Mouse (Mus musculus): Measurements from ENCODE around the gene Rbm12.
A peak's percentile ranks its signal among the peaks of the same experiment; 100 is the strongest.
"Not testable (repeated sequence)": the region's sequence is repeated elsewhere in the genome, so short reads cannot be mapped to it uniquely, and the experiment has no call there.

Gene Rbm12

DNA sequence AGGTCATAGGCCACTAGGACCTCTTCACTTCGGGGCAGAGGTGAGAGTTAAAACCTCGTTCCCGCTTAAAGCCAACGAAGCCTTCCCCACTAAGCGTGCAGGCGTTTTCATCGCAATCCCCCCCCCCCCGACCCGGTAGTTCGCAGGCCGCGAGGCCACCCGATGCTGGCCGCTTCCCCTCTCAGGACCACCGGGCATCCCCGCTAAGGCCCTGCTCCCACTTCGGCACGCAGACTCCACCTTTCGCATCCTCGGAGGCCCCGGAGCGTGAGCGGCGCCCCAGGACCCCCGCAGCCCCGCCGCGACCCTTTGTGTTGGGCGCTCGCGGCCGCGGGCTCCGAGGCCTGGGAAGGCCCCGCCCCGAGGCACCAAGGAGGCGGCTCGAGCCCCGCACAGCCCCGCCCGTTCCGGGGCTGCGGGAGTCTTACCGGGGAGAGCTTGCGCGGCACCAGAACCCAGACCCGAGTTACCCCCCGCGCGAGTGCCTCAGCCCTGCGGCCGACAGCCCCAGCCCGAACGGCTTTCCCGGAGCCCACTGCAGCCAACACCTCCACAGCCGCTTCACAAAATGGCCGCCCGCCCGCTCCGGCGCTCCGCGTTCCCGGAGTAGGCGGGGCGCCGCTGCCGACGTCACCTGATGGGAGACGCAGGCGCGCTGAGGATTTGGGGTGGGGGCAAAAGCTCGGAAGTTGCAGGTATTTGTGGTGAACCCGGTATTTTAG, at the start of gene Rbm12, which contains the start of gene Cpne1:
TSS of gene Rbm12 (minus strand) at position 621 of the 722 bp plus-strand sequence.
TSS of gene Cpne1 (minus strand) at position 608 of the 722 bp plus-strand sequence.
- peak; percentile 72 to 83 for DNase-seq (ENCODE audit: low read depth in 1 of 2, low spot score in 2 of 2)

GRCm38 (mm10) chr2:156151538-156151937, 39.8 kb upstream of the Rbm12 start:
- no peak for DNase-seq (ENCODE audit: low read depth in 1 of 2, low spot score in 2 of 2)

GRCm38 (mm10) chr2:156147316-156147915, 35.6 kb upstream of the Rbm12 start:
- DNase-seq (ENCODE audit: low read depth in 1 of 2, low spot score in 2 of 2) = no peak

DNA sequence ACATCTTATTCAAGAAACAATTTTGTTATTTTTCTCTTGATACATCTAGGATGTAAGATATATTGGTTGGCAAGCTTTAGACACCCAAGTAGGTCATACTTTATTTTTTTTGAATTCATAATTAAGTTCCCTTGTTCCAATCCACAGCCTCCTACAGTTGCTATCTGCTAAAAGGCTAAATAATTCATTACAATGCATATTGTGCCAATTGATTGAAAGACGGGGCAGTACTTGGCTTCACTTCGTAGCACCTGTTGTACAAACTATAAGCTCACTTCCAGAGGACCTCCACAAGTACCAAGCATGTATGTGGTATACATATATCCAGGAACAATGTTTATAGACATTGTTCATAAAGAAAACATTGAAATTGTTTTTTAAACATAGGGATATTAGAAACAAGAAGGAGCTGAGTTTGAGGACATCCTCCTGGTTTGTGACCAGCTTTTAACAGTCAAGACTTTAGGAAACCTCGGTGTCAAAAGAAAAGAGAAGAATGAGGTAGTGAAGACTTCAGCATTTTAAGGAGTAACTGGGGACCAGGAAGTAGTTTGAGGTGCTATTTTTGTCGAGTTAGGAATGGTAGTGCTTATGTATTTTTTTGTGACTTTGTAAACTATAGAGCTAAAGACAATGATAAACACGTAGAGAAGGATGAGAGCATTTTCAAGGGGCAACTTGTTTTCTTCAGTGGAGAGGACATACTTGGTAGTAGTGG, 34.7 kb upstream of the Rbm12 start:
- DNase-seq (ENCODE audit: low read depth in 1 of 2, low spot score in 2 of 2) = no peak

DNA sequence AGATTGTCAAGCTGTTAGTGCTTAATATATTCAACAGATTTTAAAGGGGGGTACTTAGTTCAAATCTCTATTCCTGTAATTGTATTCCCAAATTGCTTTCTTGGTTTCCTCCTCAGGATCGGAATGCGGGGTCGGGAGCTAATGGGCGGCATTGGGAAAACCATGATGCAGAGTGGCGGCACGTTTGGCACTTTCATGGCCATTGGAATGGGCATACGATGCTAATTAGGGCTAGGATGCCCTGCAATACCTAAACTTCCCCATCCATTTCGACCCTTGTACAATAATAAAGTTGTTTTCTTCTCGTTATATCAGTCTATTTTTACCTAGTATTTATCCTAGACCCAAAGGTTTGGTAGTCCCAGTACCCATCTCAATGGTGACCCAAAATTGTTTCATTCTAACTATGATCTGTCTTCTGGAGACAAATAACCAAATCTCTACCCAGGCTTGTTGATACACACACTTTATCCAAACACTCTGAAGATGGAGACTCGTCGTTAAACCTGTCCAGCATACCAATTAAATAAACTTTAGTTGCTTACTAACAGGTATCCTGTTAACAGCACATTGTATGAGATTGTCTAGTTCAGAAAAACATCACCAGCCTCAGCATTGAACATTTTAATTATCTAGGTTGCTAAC, 33.8 kb upstream of the Rbm12 start:
- no peak for DNase-seq (ENCODE audit: low read depth in 1 of 2, low spot score in 2 of 2)

GRCm38 (mm10) chr2:156143953-156144724, 32.4 kb upstream of the Rbm12 start, which contains the start of the genes Romo1 and Nfs1:
Romo1 (plus strand) TSS chr2:156144039.
Nfs1 (minus strand) TSS chr2:156144186.
- peak; percentile 59 to 77 for DNase-seq (ENCODE audit: low read depth in 1 of 2, low spot score in 2 of 2)

DNA sequence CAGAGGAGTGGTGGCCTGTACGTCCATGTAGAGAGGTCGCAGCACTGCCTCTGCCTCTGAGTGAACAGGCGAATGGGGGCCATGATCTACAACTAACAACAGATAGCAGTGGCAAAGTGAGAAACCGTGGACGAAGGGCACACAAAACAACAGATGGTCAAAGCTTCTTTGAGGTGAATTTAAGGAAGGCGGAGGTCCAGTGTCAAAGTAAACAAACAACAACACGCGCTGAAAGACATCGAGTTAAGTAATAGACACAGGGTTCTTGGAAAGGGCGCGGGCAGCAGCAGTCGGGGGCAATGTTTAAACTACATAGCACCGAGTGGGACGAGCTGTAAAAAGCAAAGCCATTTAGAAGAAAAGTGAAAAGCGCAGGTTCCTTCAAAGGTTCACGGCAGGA, 31.6 kb upstream of the Rbm12 start:
- DNase-seq (ENCODE audit: low read depth in 1 of 2, low spot score in 2 of 2) = no peak

DNA sequence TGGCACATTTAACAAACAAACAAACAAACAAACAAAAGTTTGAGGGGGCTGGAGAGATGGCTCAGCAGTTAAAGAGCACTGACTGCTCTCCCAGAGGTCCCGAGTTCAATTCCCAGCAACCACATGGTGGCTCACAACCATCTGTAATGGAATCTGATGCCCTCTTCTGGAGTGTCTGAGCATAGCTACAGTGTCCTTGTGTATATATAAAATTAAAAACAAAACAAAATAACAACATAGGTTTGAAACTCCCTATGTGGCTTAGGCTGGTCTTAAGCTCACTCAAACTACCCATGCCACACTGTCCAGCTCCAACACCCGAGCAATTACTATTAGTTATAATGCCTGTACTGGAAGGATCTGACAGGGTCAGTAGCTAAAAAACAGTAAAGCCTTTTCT, 31.0 kb upstream of the Rbm12 start:
- DNase-seq (ENCODE audit: low read depth in 1 of 2, low spot score in 2 of 2) = no peak

GRCm38 (mm10) chr2:156135695-156136094, 23.9 kb upstream of the Rbm12 start:
- no peak for DNase-seq (ENCODE audit: low read depth in 1 of 2, low spot score in 2 of 2)

DNA sequence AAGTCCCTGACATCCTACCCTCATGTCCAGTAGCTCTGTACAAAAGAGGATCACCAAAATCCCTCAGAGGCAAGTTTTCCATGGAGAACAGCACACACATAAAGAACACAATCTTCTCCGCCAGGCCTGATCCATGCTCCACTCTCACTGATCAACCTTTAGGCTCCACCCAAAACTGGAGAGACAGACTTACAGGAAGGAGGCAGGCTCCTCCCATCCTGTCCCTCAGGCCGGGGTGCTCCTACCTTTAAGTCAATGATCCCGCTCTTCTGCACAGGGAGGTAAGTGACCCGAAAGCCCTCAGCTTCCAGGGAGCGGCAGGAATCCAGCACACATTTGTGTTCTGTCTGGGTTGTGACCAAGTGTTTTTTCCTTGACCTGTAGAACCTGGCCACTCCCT, 22.4 kb upstream of the Rbm12 start:
- no peak for DNase-seq (ENCODE audit: low read depth in 1 of 2, low spot score in 2 of 2)

GRCm38 (mm10) chr2:156126992-156127391, 15.2 kb upstream of the Rbm12 start, which contains the start of gene Gm28036:
Gm28036 (minus strand) TSS chr2:156127092.
- no peak for DNase-seq (ENCODE audit: low read depth in 1 of 2, low spot score in 2 of 2)

DNA sequence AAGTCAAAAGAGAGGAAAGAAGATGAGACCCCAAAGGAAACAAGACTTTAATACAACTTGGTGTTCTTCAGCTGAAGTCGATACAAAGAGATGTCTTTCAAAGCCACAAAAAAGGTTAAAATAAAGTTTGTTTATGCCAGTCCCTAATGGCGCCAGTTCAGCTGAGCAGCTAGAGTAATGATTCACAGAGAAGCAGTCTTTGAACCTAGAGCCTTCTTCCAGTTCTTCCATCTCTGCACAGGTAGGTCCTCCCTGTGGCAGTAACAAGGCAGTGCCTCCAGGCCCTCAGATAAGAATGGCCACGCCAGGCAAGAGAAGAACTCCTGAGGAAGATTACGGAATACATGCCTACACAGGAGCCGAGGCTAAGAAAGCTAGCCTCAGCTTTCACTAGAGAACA, 12.0 kb upstream of the Rbm12 start:
- no peak for DNase-seq (ENCODE audit: low read depth in 1 of 2, low spot score in 2 of 2)

DNA sequence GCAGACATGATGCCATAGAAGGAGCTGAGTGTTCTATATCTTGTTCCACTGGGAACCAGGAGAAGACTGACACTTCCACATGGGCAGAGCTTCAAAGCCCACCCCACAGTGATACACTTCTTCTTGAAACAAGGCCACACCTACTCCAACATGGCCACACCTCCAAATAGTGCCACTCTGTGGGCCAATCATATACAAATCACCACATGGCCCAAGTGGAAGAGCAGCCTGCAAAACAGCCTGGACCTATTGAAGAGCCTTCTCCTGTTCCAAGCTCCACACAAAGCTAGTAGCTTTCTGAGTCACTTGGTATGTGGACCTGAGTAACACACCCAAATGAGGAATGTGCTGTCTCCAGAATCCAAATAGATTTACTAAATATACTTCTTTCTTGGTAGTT, 7.8 kb upstream of the Rbm12 start:
- no peak for DNase-seq (ENCODE audit: low read depth in 1 of 2, low spot score in 2 of 2)

DNA sequence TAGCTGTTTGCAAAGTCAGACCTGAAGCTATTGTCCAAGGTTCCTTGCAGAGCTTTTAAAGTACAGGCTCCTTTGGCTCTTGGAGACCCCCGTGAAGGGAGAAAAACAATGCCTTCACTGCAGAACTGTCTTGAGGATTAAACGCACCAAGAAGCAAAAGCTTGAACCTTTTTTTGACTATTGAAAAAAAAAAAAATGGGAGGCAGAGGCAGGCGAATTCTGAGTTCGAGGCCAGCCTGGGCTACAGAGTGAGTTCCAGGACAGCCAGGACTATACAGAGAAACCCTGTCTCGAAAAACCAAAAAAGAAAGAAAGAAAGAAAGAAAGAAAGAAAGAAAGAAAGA, 274 bp upstream of the Rbm12 start:
- DNase-seq (ENCODE audit: low read depth in 1 of 2, low spot score in 2 of 2) = not testable (repeated sequence)

GRCm38 (mm10) chr2:156110627-156111357, 986 bp downstream of the Rbm12 start:
- DNase-seq (ENCODE audit: low read depth in 1 of 2, low spot score in 2 of 2) = no peak

DNA sequence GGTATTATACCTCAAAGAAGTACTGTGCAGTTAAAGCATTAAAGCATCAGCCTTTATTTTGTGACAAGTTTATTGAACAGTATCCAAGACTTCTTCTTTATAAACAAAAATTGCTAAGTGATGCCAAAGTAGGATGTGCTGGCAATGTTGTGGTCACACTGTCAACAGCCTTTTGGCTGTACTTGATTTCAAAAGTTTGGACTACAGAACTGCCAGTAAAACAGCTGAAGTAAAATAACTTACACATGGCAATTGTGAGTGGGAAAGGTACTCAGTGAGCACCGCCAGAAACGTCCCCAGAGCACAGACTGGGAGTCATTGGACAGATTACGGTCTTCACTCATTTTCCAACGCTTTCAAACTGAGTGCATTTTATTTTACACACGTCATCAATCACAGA, 19.9 kb downstream of the Rbm12 start:
- DNase-seq (ENCODE audit: low read depth in 1 of 2, low spot score in 2 of 2) = no peak

- DNase-seq (ENCODE audit: low read depth in 1 of 2, low spot score in 2 of 2) = no peak
These were observed 22.0 kb downstream of the Rbm12 start for GRCm38 (mm10) chr2:156089799-156090198.

DNA sequence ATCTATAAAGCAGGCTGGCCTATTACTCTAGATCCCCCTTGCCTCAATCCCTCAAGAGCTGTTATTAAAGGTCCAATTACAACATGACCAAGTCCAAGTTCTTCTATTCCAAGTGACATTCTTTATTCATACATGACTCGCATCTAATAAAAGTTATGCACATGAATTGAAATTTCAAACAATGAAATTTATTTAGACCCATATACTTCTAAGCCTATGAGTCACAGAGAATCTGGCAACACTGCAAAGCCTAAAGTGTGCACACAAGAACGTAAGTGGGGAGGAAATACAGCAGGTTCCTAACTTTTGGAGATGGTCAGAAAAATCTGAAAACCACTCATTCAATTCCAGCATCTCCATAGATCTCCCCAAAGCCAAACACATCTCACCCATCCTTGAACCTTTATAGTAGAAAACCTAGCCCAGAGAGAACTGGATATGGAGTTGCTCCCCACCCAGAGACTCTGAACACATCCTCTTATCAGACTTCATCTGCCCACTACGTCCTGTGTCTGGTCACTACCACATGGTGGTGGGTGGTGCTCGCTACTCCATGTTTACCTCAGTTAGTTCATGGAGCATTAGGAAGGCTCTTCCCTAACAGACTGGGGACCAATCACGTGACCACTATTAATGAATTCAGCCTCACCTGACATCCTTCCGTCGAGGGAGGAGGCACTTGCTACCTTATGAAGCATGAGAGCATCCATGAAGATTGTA, 24.2 kb downstream of the Rbm12 start:
- DNase-seq (ENCODE audit: low read depth in 1 of 2, low spot score in 2 of 2) = no peak

GRCm38 (mm10) chr2:156084541-156084940, 27.2 kb downstream of the Rbm12 start:
- no peak for DNase-seq (ENCODE audit: low read depth in 1 of 2, low spot score in 2 of 2)
